Mouse (Mus musculus) liver (tissue): Measurements from ENCODE around the gene Mfrp.
A peak's percentile ranks its signal among the peaks of the same experiment; 100 is the strongest.

ENCODE experiments used
- DNase-seq: peaks from one replicate; pipeline ENCODE4 v3.0.0-alpha.2; 2020; ENCODE audit warnings: mixed read lengths

Mfrp gene

DNA sequence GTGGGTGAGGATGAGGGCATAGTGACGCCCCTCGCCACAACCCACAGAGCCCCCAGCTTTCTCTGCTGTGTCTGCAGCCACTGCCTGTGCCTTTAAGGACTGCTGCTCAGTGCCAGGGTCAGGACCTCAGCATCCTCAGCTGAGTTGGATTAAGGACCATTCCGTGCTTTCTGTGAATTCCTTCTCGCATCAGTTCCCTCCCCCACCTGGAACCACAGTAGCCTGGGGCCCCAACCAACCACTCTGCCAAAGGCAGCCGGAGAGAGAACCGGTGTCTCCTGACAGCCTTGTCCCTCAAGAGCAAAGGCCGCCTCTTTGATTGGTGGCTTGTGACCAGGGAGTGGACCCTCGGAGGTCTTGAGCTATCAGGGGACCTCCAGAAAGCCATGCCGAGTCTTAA lies at the start of gene Mfrp:
Gene Mfrp, plus strand, starts transcription at position 240 of the 400 bp plus-strand sequence.
- DNase-seq: no peak

- no peak for DNase-seq
These were observed 48.7 kb upstream of the Mfrp start for GRCm38 (mm10) chr9:44052855-44053254.

- DNase-seq: no peak
These were observed 47.6 kb upstream of the Mfrp start for GRCm38 (mm10) chr9:44053936-44054335.

DNA sequence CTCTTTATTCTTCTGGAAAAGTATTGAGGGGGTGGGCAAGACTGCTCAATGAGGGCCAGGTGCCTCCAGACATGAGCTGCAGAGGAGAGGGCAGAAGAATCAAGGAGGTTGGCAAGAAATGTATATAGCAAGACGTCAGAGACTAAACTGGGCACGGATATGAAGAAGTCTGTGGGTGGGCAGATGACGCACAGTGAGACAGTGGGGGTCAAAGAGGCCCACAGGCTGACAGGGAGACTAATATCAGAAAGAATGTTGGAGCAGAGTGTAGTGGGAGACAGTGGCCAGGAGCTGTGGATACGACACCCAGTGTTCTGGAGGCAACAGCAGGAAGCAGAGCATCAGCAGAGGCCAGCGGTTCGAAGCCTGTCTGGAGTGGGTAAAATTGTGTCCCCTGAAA lies 42.9 kb upstream of the Mfrp start:
- no peak for DNase-seq

- DNase-seq: no peak
These were observed 36.4 kb upstream of the Mfrp start for GRCm38 (mm10) chr9:44065177-44065576.

- peak; percentile 95 for DNase-seq
These were observed 34.7 kb upstream of the Mfrp start, which contains the start of gene Usp2 for GRCm38 (mm10) chr9:44066785-44067225. Usp2 (plus strand) TSS chr9:44067021.

DNA sequence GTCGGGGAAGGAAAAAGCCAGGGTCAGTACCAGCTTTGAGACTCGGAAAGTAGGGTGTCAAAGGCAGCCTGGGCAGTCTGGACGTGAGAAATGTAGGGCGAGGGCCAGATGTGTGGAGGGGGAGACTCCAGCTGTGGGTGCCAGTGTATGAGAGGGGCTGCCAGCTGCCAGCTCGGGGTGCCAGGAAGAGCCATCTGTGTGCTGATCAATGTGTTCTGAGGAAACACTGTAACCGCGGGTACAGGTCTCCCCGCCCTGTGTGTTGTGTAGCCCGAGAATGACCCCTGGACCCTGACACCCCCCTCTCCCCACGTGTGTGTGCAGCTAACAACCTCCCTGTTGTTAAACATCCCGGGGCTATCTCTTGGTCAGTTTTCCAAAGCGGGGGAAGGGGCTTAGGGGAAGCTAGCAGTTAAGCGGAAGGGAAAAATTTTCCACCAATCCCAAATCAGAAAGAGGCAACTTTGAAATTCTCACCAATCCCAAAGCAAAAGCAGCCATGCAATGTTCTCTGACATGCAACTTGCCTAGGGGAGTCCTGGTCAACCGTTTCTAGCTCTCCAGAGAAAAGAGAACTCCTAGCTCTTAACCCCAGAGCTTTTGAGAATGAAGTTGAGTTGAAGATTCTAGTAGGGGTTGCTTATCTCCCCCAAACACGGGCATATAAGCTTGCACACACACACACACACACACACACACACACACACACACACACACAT lies 34.1 kb upstream of the Mfrp start:
- DNase-seq: no peak

DNA sequence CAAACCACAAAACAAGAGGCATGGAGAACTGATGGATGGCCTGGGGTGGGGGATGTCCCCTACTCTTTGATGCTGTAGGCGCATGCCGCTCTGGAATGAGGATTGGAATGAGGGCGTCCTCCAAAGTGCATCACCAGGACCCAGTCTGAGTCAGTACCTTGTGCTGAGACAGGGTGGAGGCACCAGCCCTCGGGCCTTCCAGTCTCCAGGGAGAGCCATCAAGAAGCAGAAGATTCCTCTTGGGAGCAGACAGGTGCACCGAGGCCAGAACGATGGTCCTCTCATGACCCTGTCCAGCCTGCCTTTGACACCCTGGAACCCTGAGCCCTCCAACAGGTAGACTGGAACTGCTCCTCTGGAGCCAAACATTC lies 33.6 kb upstream of the Mfrp start:
- no peak for DNase-seq

DNA sequence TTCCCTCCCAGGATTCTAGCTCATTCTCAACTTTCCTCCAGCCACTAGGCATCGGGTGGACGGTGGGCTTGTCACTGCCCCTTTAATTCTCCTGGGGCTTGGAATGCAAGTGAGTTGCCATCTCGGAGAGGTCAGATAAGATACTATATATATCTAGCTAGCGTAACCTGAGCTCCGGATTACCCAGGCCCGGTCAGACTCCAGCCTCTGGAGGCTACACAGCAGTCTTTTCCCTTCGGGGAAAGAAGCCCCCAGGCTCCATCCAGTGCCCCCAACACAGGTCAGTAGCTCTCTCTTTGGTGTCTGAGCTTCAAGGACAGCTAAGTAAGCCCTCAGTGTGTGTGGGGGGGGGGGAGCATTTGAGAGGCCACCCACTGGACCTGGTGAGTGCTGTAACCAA lies 32.3 kb upstream of the Mfrp start:
- DNase-seq: no peak

- no peak for DNase-seq
These were observed 31.3 kb upstream of the Mfrp start for GRCm38 (mm10) chr9:44070113-44070843.

GRCm38 (mm10) chr9:44070844-44071231 lies 30.7 kb upstream of the Mfrp start:
- DNase-seq: no peak

DNA sequence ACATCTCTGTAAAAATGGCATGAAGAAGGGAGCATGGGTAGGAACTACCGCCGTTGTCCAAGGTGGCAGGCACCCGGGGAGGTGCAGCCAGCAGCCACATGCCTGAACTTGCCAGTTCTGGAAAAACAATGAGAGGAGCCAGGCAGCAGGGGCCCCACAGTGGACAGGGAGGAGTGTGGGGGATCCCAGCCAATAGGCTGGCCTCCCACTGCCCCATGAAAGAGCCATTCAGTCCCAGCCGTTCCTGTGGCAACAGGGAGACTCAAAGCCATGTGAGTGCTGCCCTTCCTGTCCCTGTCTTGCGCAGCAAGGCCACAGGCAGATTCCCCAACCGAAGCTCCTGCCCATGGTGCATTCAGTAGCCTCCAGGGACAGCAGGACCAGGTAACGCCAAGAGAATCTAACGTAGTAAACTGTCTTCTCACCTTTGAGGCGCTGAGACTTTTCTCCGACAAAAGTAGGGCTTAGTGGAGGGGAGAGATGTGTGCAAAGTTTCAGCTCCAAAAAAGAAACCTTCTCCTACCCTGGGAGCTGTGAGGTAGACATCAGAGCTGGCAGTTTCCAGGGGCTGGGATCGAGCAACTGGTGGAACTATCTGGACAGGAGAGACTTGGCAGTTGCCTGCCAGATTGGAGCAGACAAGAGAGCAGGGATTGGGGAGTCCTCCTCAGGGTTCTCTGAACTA lies 29.5 kb upstream of the Mfrp start:
- no peak for DNase-seq

DNA sequence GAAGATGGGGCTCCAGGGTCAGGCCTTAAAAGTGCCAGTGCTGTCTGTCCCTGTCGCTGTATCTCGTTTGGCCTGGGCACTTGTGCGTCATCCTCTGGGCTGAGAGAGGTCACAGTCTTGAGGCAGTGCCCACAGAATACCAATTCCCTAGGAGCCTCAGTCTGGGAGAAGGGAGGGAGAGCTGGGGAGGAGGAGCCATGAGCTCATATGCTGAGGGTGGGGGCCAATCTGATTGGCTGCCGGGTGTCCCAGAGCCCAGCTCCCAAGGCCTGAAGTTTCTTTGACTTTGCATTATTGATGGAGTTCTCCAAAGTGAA lies 29.0 kb upstream of the Mfrp start:
- no peak for DNase-seq

DNA sequence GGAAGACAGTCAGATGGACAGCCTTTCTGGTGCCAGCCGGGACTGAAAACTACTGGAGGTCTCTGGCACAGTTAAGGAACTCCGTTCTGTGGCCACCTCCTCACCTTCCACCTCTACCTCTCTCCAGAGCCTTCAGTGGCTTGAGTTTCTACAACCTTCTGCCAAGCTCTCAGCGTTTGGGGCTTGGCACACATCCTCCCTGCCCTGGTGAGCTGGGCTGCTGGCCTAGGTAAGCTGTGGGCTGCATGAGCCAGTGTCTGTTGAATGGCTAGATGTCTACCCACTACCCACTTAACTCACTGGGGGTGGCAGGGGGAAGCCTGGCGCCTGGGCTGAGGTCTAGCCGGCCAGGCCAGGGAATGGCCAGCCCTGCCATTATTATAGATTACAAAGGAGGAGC lies 28.4 kb upstream of the Mfrp start:
- DNase-seq: no peak

DNA sequence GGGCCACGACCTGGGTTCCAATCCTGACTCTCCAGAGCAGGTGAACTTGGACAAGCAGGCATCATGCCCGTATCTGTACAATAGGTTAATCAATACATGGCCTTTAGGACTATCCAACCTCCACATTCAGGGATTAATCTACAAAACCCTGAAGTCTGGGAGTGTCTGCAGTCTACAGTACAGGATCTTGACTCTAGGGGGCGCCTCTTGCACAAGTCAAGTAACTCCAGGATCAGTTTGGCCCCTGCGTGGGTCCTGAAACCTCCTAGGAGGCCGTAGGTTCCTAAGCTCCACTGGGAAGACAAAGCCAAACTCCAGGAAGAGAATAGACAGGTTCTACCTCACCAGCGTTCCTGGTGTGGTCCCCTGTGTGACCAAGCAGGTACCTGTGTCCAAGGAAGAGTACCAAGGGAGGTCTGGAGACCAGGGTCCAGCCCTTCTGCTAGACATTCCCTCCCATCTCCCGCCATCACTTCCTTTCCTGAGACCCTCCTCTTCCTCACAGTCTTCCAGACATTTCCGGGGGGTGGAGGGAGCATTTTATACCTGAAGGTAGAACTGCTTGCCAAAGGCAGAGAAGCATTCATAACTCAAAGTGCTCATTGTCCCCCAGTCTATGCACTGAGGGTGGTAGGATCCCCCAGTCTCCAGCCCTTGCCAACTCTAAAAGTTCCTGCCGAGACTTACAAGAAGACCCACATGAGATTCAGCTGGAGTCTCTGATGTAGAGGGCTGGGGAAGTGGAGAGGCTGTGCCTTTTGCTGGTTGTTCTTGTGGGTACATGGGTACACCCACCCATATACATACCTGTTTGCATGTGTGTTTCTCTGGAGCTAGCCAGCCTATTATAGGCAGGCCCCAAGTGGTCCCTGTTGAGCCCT lies 26.9 kb upstream of the Mfrp start:
- DNase-seq: peak; percentile 53

DNA sequence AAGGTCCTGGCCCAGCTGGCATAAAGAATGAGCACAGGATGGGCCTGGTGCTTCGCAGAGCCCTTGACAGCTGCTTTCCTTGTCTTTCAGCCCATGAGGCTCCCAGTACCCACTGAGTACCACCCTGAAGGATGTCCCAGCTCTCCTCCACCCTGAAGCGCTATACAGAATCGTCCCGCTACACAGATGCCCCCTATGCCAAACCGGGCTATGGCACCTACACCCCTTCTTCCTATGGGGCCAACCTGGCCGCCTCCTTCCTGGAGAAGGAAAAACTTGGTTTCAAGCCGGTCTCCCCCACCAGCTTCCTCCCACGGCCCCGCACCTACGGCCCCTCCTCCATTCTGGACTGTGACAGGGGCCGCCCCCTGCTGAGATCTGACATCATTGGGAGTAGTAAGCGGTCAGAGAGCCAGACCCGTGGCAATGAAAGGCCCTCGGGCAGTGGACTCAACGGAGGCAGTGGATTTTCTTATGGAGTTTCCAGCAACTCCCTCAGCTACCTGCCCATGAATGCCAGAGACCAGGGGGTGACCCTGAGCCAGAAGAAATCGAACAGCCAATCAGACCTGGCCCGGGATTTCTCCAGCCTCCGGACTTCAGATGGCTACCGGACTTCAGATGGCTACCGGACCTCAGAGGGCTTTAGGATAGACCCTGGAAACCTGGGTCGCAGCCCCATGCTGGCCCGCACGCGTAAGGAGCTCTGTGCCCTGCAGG lies 26.1 kb upstream of the Mfrp start:
- DNase-seq: no peak

GRCm38 (mm10) chr9:44075996-44076763 lies 25.3 kb upstream of the Mfrp start:
- DNase-seq: no peak

- peak; percentile 54 for DNase-seq
These were observed 24.8 kb upstream of the Mfrp start for GRCm38 (mm10) chr9:44076764-44077120.

DNA sequence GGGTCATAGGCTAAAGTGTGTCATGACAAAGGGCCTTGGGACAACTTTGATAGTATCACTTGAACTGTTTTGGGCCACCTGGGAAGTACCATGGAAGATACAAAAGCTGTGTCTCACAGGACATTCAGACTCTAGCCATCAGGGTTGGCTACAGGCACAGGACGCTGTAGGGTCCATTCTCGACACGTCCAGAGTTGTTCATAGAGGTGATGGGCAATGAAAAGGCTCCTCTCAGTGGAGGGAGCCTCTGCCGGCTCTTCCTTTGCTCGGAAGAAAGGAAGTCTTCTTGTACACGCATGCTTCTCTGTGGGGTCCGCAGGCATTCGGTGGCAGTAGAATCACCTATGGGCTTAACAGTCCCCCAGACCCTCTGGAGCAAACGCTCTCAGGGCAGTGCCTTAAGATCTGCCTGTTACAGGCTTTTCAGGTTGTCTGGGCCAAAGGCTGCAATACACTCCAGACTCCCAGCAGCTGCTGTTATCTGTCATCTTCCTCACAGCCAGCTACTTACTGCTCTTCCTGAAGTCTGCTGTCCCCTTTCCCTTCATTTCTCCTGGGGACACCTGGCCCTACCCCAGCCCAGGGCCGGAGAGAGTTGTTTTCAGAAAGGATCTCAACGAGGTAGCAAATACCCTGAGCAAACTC lies 24.1 kb upstream of the Mfrp start:
- no peak for DNase-seq

GRCm38 (mm10) chr9:44078136-44078797 lies 23.3 kb upstream of the Mfrp start:
- no peak for DNase-seq
